Mouse (Mus musculus): ENCODE measurements at regions not wholly inside any gene's neighbourhood (a gene's known extent, or its start where the extent isn't known, plus 50 kb on each side); places are given as distances from the start of the nearest gene placed in this dataset.
A peak's percentile ranks its signal among the peaks of the same experiment; 100 is the strongest.

DNA sequence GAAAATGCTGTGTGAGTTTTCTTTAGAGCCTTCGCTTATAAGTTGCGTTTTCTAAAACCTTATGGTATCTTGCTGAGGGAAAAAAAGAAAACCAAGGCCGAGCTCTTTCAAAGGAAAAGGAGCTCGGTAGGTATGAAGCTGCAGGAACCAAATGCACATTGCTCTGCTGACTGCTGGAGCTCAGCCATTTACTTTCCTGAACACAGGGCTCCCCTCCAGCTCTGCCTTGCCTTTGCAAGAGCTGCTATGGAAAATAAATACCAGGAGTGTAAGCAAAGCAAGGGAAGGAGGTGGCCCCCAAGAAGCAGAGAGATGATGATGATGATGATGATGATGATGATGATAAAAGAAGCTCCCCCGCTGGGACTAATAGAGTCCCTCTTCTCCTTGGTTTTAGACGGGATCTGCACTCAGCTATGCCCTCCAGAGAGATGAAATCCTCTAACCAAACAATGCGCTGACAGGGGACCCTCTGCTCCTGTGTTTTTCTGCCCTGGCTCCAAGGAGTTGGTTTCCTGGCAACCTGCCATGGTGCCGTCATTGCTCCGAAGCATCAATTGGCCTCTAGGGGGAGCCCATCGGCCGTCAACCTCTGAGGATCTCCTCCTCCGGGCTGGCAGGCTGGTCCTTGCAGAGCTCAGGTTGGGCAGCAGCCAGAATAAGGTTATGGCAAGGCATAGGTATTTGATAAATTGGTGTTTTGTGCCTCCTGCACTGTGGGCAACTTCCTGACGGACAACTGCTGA, 544.7 kb downstream of the Rnf144b start:
- TF ChIP-seq EP300 (IDR thresholded peaks at IDR 0.05; ENCODE audit: low read depth): no peak
- peak; percentile 80 for TF ChIP-seq CTCF (IDR thresholded peaks at IDR 0.05; ENCODE audit: low read depth)
